Mouse (Mus musculus) ovary, postnatal 36 days (tissue): ENCODE measurements around the gene A730049H05Rik.

Experiments used
- DNase-seq: peaks from one replicate; pipeline ENCODE4 v3.0.0; 2022; ENCODE audit warnings: low spot score, mixed read lengths

The A730049H05Rik gene

GRCm38 (mm10) chr6:92879700-92880265 lies 63.5 kb downstream of the A730049H05Rik start:
- DNase-seq, result no peak

- DNase-seq, result no peak
Measured at GRCm38 (mm10) chr6:92882446-92882845, 66.2 kb downstream of the A730049H05Rik start.

- DNase-seq, result no peak
Measured at GRCm38 (mm10) chr6:92883131-92883900, 67.0 kb downstream of the A730049H05Rik start.

- DNase-seq, result no peak
Measured at GRCm38 (mm10) chr6:92891535-92891934, 75.3 kb downstream of the A730049H05Rik start.
